In the genomic region with DNA sequence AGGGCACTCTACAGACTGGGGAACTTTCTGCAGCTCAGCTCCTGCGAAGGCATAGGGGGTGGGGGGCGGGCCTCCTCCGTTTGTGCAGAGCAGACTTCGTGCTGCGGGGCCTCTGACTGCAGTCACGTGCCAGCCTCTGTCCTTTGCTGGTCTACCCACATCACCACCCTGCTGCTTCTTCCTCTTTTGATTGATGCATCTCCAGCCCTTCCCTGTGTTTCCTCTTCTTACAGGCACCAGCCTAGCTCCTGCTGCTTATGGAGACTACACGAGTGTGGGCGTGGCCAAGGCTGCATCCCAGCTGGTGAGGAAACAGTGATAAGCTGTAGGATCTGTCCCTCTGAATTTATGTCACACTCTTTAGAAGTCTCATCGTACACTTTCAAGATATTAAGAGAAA, we compare ENCODE assay signal across 10 mouse cellular contexts. TPM values are rescaled to one million over a fixed set of nuclear protein-coding genes. Genes with fewer than 3 reads are reported as not detected.
DNase-seq lines count a peak whose midpoint lies in the region; ATAC-seq and TF ChIP-seq lines count a peak whose summit lies in the region.
"Had no signal": no experiment of that assay in that cellular context is flagged by ENCODE, and none has a peak within 500 bp of the region (broad histone marks: within the 10 kb centered on the region; RNA-seq: fewer than 3 reads in every experiment).

No protein-coding gene starts in this region.

- no peak for TF ChIP-seq POLR2A in lung, adult 2 months (IDR thresholded peaks at IDR 0.05; ENCODE audit: borderline replicate concordance, extremely low read depth, low read depth, low read length)

- no peak for TF ChIP-seq CTCF in forebrain, postnatal 0 days (IDR thresholded peaks at IDR 0.05; ENCODE audit: low read depth)
- no peak for TF ChIP-seq CTCF in lung, embryonic 14.5 days (IDR thresholded peaks at IDR 0.05; ENCODE audit: low read depth)
- TF ChIP-seq CTCF in lung, adult 2 months (IDR thresholded peaks at IDR 0.05; ENCODE audit: insufficient read depth, low read length), result no peak

- 53% methylated on average over 9 of the region's 9 CpGs for WGBS in forebrain, postnatal 0 days
- WGBS in forebrain, embryonic 11.5 days, result 51% methylated on average over 9 of the region's 9 CpGs
- WGBS in lung, embryonic 14.5 days, result 27% methylated on average over 9 of the region's 9 CpGs
- WGBS in lung, adult 2 months, result 41% methylated on average over 9 of the region's 9 CpGs
- 62% methylated on average over 9 of the region's 9 CpGs for WGBS in limb, embryonic 10.5 days

- no peaks in the 10 kb centered on the region for H3K9me3 ChIP-seq in forebrain, postnatal 0 days (ENCODE audit: low read length)
- no peaks in the 10 kb centered on the region for H3K9me3 ChIP-seq in forebrain, embryonic 11.5 days (ENCODE audit: control insufficient read depth, low read length)
- no peaks in the 10 kb centered on the region for H3K9me3 ChIP-seq in lung, embryonic 14.5 days (ENCODE audit: low read depth, low read length)
- H3K9me3 ChIP-seq in limb, embryonic 10.5 days (replicated peaks), result no peaks in the 10 kb centered on the region

- no peaks in the 10 kb centered on the region for H3K27me3 ChIP-seq in forebrain, postnatal 0 days (ENCODE audit: insufficient read depth, low read length)
- no peaks in the 10 kb centered on the region for H3K27me3 ChIP-seq in forebrain, embryonic 11.5 days (ENCODE audit: control insufficient read depth, insufficient read depth, low read length)
- H3K27me3 ChIP-seq in lung, embryonic 14.5 days (ENCODE audit: insufficient read depth, low read length), result no peaks in the 10 kb centered on the region
- H3K27me3 ChIP-seq in limb, embryonic 10.5 days (ENCODE audit: low read depth, poor library complexity, severe bottlenecking), result no peaks in the 10 kb centered on the region

- no peak overlapping the region for H3K4me3 ChIP-seq in forebrain, postnatal 0 days (ENCODE audit: low read depth, low read length)
- H3K4me3 ChIP-seq in forebrain, embryonic 11.5 days (ENCODE audit: low read depth, low read length), result no peak overlapping the region
- H3K4me3 ChIP-seq in lung, embryonic 14.5 days (ENCODE audit: low read depth, low read length), result no peak overlapping the region
- no peak overlapping the region for H3K4me3 ChIP-seq in lung, adult 2 months (replicated peaks; ENCODE audit: extremely low read depth, low read depth, low read length)
- H3K4me3 ChIP-seq in limb, embryonic 10.5 days, result no peak overlapping the region

- no peak overlapping the region for H3K9ac ChIP-seq in forebrain, postnatal 0 days
- no peak overlapping the region for H3K9ac ChIP-seq in forebrain, embryonic 11.5 days (ENCODE audit: low read length)
- H3K9ac ChIP-seq in lung, embryonic 14.5 days, result no peak overlapping the region

- H3K4me2 ChIP-seq in forebrain, postnatal 0 days (ENCODE audit: low read depth), result no peak overlapping the region
- H3K4me2 ChIP-seq in forebrain, embryonic 11.5 days (ENCODE audit: low read depth, low read length, severe bottlenecking), result no peak overlapping the region
- no peak overlapping the region for H3K4me2 ChIP-seq in lung, embryonic 14.5 days

- no peak overlapping the region for H3K27ac ChIP-seq in forebrain, postnatal 0 days (ENCODE audit: low read depth, low read length)
- no peak overlapping the region for H3K27ac ChIP-seq in forebrain, embryonic 11.5 days (ENCODE audit: low read depth, low read length)
- H3K27ac ChIP-seq in lung, embryonic 14.5 days (ENCODE audit: low read depth), result no peak overlapping the region
- 0 out of 2 replicates have a peak overlapping the region, but pooled peaks have one; percentile 25 for H3K27ac ChIP-seq in limb, embryonic 10.5 days

- no peaks in the 10 kb centered on the region for H3K4me1 ChIP-seq in forebrain, postnatal 0 days (ENCODE audit: insufficient read depth)
- no peaks in the 10 kb centered on the region for H3K4me1 ChIP-seq in forebrain, embryonic 11.5 days (replicated peaks; ENCODE audit: control insufficient read depth, insufficient read depth, low read length)
- no peaks in the 10 kb centered on the region for H3K4me1 ChIP-seq in lung, embryonic 14.5 days (ENCODE audit: insufficient read depth)
- H3K4me1 ChIP-seq in lung, adult 2 months (ENCODE audit: control insufficient read depth, insufficient read depth, low read length), result no peaks in the 10 kb centered on the region
- H3K4me1 ChIP-seq in limb, embryonic 10.5 days, result peaks cover 10% of the 10 kb centered on the region; the same call in 1 of the 2 replicates

- peak; percentile 18 for ATAC-seq in forebrain, postnatal 0 days
- ATAC-seq in forebrain, embryonic 11.5 days (replicated peaks; ENCODE audit: low FRiP score), result no peak
- ATAC-seq in lung, embryonic 14.5 days (ENCODE audit: insufficient read depth), result peak; percentile 44; the same call in 1 of the 2 replicates
- peak; percentile 66 for ATAC-seq in neutrophil, adult 5-6 weeks (ENCODE audit: extremely low read depth, insufficient number of reproducible peaks, low FRiP score, poor library complexity, severe bottlenecking)
- ATAC-seq: activated CD4-positive, CD25-positive, alpha-beta regulatory T cell, adult 4 months had no signal

- DNase-seq in forebrain, postnatal 0 days, result no peak
- no peak for DNase-seq in forebrain, embryonic 11.5 days (ENCODE audit: low spot score)
- DNase-seq in lung, embryonic 14.5 days, result peak; percentile 47
- DNase-seq in lung, adult 2 months, result no peak
- no peak for DNase-seq in limb, embryonic 10.5 days (ENCODE audit: low spot score)
- DNase-seq in T-cell, adult 2 months (ENCODE audit: low spot score), result no peak
- DNase-seq in gastrocnemius, postnatal 4 days (ENCODE audit: low spot score in 2 of 2), result no peak

- no peaks in the 10 kb centered on the region for H3K36me3 ChIP-seq in forebrain, postnatal 0 days (ENCODE audit: insufficient read depth)
- H3K36me3 ChIP-seq in forebrain, embryonic 11.5 days (ENCODE audit: control insufficient read depth, insufficient read depth, low read length), result no peaks in the 10 kb centered on the region
- H3K36me3 ChIP-seq in lung, embryonic 14.5 days (ENCODE audit: insufficient read depth), result no peaks in the 10 kb centered on the region
- H3K36me3 ChIP-seq in limb, embryonic 10.5 days, result no peaks in the 10 kb centered on the region

RNA-seq across cellular contexts. Expression of a gene that starts 33.6 kb away (rescaled TPM):
- 1.3 and 2.2 TPM in 2 replicates for total RNA-seq in forebrain, postnatal 0 days (2014; rRNA removed)
- polyA plus RNA-seq in forebrain, postnatal 0 days (2015; fragmentation: Nextera tagmentation; extraction: Ambion mirVana), result 0.80 and 1.0 TPM in 2 replicates
- 2.1 and 3.2 TPM in 2 replicates for polyA plus RNA-seq in forebrain, embryonic 11.5 days (2014; fragmentation: Nextera tagmentation; extraction: Ambion mirVana)
- 1.4 and 2.3 TPM in 2 replicates for polyA plus RNA-seq in lung, embryonic 14.5 days (2014; fragmentation: Nextera tagmentation; extraction: Ambion mirVana)
- polyA plus RNA-seq in lung, adult 2 months (2012; rRNA removed), result 12.3 and 15.2 TPM in 2 replicates
- polyA plus RNA-seq in limb, embryonic 10.5 days (2016; fragmentation: Nextera tagmentation; extraction: Ambion mirVana), result 1.7 and 1.8 TPM in 2 replicates
- 261 and 300 TPM in 2 replicates for total RNA-seq in neutrophil, adult 5-6 weeks (2017)
- total RNA-seq in gastrocnemius, postnatal 4 days (2021), result 1 to 10 TPM; 4.1 to 4.6 TPM
- polyA plus RNA-seq: C2C12 had no signal
